Mouse (Mus musculus): ENCODE results near the gene Castor2. TPM values are rescaled to one million over a fixed set of nuclear protein-coding genes. Genes with fewer than 3 reads are reported as not detected.
A peak's percentile ranks its signal among the peaks of the same experiment; 100 is the strongest.

Castor2 gene
- total RNA-seq, 2 experiments from 2014 or later, result 1.2 to 3.0 TPM

- peak; percentile 64 for ATAC-seq (replicated peaks; ENCODE audit: poor library complexity, severe bottlenecking)
Measured at GRCm38 (mm10) chr5:134193664-134194063, 94.2 kb downstream of the Castor2 start.

Other genes starting within 250 kb of the Castor2 start
- 22.9 and 25.7 TPM in 2 replicates for gene Rcc1l, start 77.1 kb downstream of the Castor2 start, total RNA-seq (2014; fragmentation: Nextera tagmentation)
- 8.7 and 9.7 TPM in 2 replicates for gene Rcc1l, start 77.1 kb downstream of the Castor2 start, total RNA-seq (2017)
- 1.3 and 15.1 TPM in 2 replicates for gene Gtf2ird2, start 84.3 kb downstream of the Castor2 start, total RNA-seq (2014; fragmentation: Nextera tagmentation)
- 3.9 and 5.0 TPM in 2 replicates for gene Gtf2ird2, start 84.3 kb downstream of the Castor2 start, total RNA-seq (2017)
- 163 and 170 TPM in 2 replicates for gene Ncf1, start 129.9 kb downstream of the Castor2 start, total RNA-seq (2014; fragmentation: Nextera tagmentation)
- gene Ncf1, start 129.9 kb downstream of the Castor2 start, total RNA-seq (2017), result 165 and 177 TPM in 2 replicates
- 139 and 142 TPM in 2 replicates for gene Gtf2i, start 215.0 kb downstream of the Castor2 start, total RNA-seq (2014; fragmentation: Nextera tagmentation)
- gene Gtf2i, start 215.0 kb downstream of the Castor2 start, total RNA-seq (2017), result 49.9 and 63.1 TPM in 2 replicates